32 mouse cellular contexts compared by ENCODE assay signal in genomic region chr19:3990804-3991203, GRCm38 (mm10). TPM values are rescaled to one million over a fixed set of nuclear protein-coding genes. Genes with fewer than 3 reads are reported as not detected.
DNase-seq lines count a peak whose midpoint lies in the region; ATAC-seq lines count a peak whose summit lies in the region.
"Had no signal": no experiment of that assay in that cellular context is flagged by ENCODE, and none has a peak within 500 bp of the region (broad histone marks: within the 10 kb centered on the region; RNA-seq: fewer than 3 reads in every experiment).

No protein-coding gene starts in this region.

- DNase-seq in embryo, embryonic 9.5 days (ENCODE audit: extremely low spot score) = peak; percentile 33
- no peak for DNase-seq in embryo, embryonic 10.5 days (ENCODE audit: low spot score)
- peak; percentile 59 for DNase-seq in gastrocnemius, postnatal 25 days
- DNase-seq in gastrocnemius, postnatal 14 days = no peak
- DNase-seq in hindbrain, embryonic 14.5 days (ENCODE audit: low spot score) = no peak
- DNase-seq in retina, postnatal 1 day = peak; percentile 27
- DNase-seq in retina, embryonic 14.5 days (ENCODE audit: low spot score) = no peak
- DNase-seq: adrenal gland, adult 8-10 months; cerebellum, adult 8-10 months; cerebellum, postnatal 25 days; gastrocnemius, postnatal 10 days; heart, postnatal 36 days; kidney, postnatal 10 days; layer of hippocampus, adult 9-11 months; liver; lung, adult 2 months; lung, postnatal 10 days; midbrain, embryonic 14.5 days; thymus, adult 2 months; thymus, postnatal 36 days had no signal

- peak overlapping the region; percentile 17; the same call in 1 of the 2 replicates for H3K27ac ChIP-seq in hindbrain, embryonic 12.5 days
- H3K27ac ChIP-seq in hindbrain, embryonic 14.5 days = no peak overlapping the region
- H3K27ac ChIP-seq: heart, embryonic 15.5 days; liver, embryonic 14.5 days; macrophage had no signal

- WGBS in hindbrain, embryonic 12.5 days = 36% methylated on average over 6 of the region's 6 CpGs
- 33% methylated on average over 6 of the region's 6 CpGs for WGBS in hindbrain, embryonic 14.5 days

- no peak for ATAC-seq in hindbrain, embryonic 12.5 days (ENCODE audit: low FRiP score)
- no peak for ATAC-seq in hindbrain, embryonic 14.5 days (ENCODE audit: low FRiP score)
- ATAC-seq: forebrain, embryonic 14.5 days; intestine, postnatal 0 days had no signal

- no peaks in the 10 kb centered on the region for H3K36me3 ChIP-seq in hindbrain, embryonic 12.5 days
- no peaks in the 10 kb centered on the region for H3K36me3 ChIP-seq in hindbrain, embryonic 14.5 days (replicated peaks; ENCODE audit: control insufficient read depth, insufficient read depth)
- H3K36me3 ChIP-seq: G1E; heart, embryonic 15.5 days had no signal

- H3K4me2 ChIP-seq in hindbrain, embryonic 12.5 days (replicated peaks) = no peak overlapping the region
- no peak overlapping the region for H3K4me2 ChIP-seq in hindbrain, embryonic 14.5 days (replicated peaks)
- H3K4me2 ChIP-seq: heart, embryonic 15.5 days had no signal

- intact Hi-C loops in gastrocnemius, postnatal 14 days (cut with DNase I; ENCODE audit: low total_unique reads) = no loop called here

- no peaks in the 10 kb centered on the region for H3K9me3 ChIP-seq in hindbrain, embryonic 12.5 days (replicated peaks)
- no peaks in the 10 kb centered on the region for H3K9me3 ChIP-seq in hindbrain, embryonic 14.5 days (ENCODE audit: control insufficient read depth, low read length)
- H3K9me3 ChIP-seq: G1E; heart, embryonic 15.5 days had no signal

- H3K27me3 ChIP-seq in hindbrain, embryonic 12.5 days = no peaks in the 10 kb centered on the region
- no peaks in the 10 kb centered on the region for H3K27me3 ChIP-seq in hindbrain, embryonic 14.5 days (ENCODE audit: control insufficient read depth, insufficient read depth, low read length)

- no peak overlapping the region for H3K4me3 ChIP-seq in hindbrain, embryonic 12.5 days
- no peak overlapping the region for H3K4me3 ChIP-seq in hindbrain, embryonic 14.5 days (replicated peaks; ENCODE audit: low read length)
- H3K4me3 ChIP-seq: heart, embryonic 15.5 days had no signal

- peaks cover 12% of the 10 kb centered on the region for H3K4me1 ChIP-seq in hindbrain, embryonic 12.5 days
- H3K4me1 ChIP-seq in hindbrain, embryonic 14.5 days (replicated peaks; ENCODE audit: control insufficient read depth, insufficient read depth, low read length) = 0 out of 2 replicates have a peak, but pooled peaks cover 3% of the 10 kb centered on the region

- H3K9ac ChIP-seq in hindbrain, embryonic 12.5 days = 0 out of 2 replicates have a peak overlapping the region, but pooled peaks have one; percentile 13
- H3K9ac ChIP-seq in hindbrain, embryonic 14.5 days = no peak overlapping the region
- H3K9ac ChIP-seq: heart, embryonic 15.5 days; liver, embryonic 14.5 days had no signal

RNA-seq across cellular contexts. Expression of gene Tbx10, which starts 1.7 kb away (rescaled TPM):
- total RNA-seq in gastrocnemius, postnatal 25 days (2021) = not detected
- total RNA-seq in gastrocnemius, postnatal 14 days (2021) = not detected
- 0.35 and 0.47 TPM in 2 replicates for polyA plus RNA-seq in hindbrain, embryonic 12.5 days (2016; fragmentation: Nextera tagmentation; extraction: Ambion mirVana)
- 0.46 TPM in 2 replicates for polyA plus RNA-seq in hindbrain, embryonic 14.5 days (2014; fragmentation: Nextera tagmentation; extraction: Ambion mirVana)
- total RNA-seq: adrenal gland, adult 8-10 months; G1E; gastrocnemius, postnatal 10 days; heart, adult 8-10 months; heart, postnatal 36 days; left cerebral cortex, postnatal 10 days; megakaryocyte-erythroid progenitor cell, adult 5-6 weeks; monocyte, adult 5-6 weeks had no signal
- polyA plus RNA-seq: forebrain, embryonic 14.5 days; frontal cortex, adult 2 months; G1E; heart, embryonic 15.5 days; macrophage; midbrain, embryonic 14.5 days had no signal

RNA-seq across cellular contexts. Expression of gene Acy3, which starts 4.4 kb away (rescaled TPM):
- 1 to 10 TPM; 1.7 to 2.7 TPM for total RNA-seq in gastrocnemius, postnatal 25 days (2021)
- 1 to 10 TPM; 3.6 to 4.2 TPM for total RNA-seq in gastrocnemius, postnatal 14 days (2021)
- 2.4 and 2.6 TPM in 2 replicates for polyA plus RNA-seq in hindbrain, embryonic 12.5 days (2016; fragmentation: Nextera tagmentation; extraction: Ambion mirVana)
- 2.1 and 3.6 TPM in 2 replicates for polyA plus RNA-seq in hindbrain, embryonic 14.5 days (2014; fragmentation: Nextera tagmentation; extraction: Ambion mirVana)
- total RNA-seq: monocyte, adult 5-6 weeks had no signal

RNA-seq across cellular contexts. Expression of gene Nudt8, which starts 9.6 kb away (rescaled TPM):
- 10 to 100 TPM; 21.5 to 23.1 TPM for total RNA-seq in gastrocnemius, postnatal 25 days (2021)
- total RNA-seq in gastrocnemius, postnatal 14 days (2021) = 10 to 100 TPM; 19.2 to 19.6 TPM
- polyA plus RNA-seq in hindbrain, embryonic 12.5 days (2016; fragmentation: Nextera tagmentation; extraction: Ambion mirVana) = 18.7 and 18.9 TPM in 2 replicates
- 23.5 TPM in 2 replicates for polyA plus RNA-seq in hindbrain, embryonic 14.5 days (2014; fragmentation: Nextera tagmentation; extraction: Ambion mirVana)

RNA-seq across cellular contexts. Expression of gene Gm49405, which starts 9.6 kb away (rescaled TPM):
- under 1 TPM; 0.31 to 0.35 TPM for total RNA-seq in gastrocnemius, postnatal 25 days (2021)
- total RNA-seq in gastrocnemius, postnatal 14 days (2021) = under 1 TPM; 0.18 to 0.31 TPM
- polyA plus RNA-seq in hindbrain, embryonic 12.5 days (2016; fragmentation: Nextera tagmentation; extraction: Ambion mirVana) = 3.2 and 4.2 TPM in 2 replicates
- 2.7 and 3.4 TPM in 2 replicates for polyA plus RNA-seq in hindbrain, embryonic 14.5 days (2014; fragmentation: Nextera tagmentation; extraction: Ambion mirVana)

RNA-seq across cellular contexts. Expression of gene Doc2g, which starts 12.3 kb away (rescaled TPM):
- under 1 TPM; 0.69 to 0.75 TPM for total RNA-seq in gastrocnemius, postnatal 25 days (2021)
- total RNA-seq in gastrocnemius, postnatal 14 days (2021) = under 1 TPM; 0.57 to 0.84 TPM
- polyA plus RNA-seq in hindbrain, embryonic 12.5 days (2016; fragmentation: Nextera tagmentation; extraction: Ambion mirVana) = 4.4 and 5.8 TPM in 2 replicates
- polyA plus RNA-seq in hindbrain, embryonic 14.5 days (2014; fragmentation: Nextera tagmentation; extraction: Ambion mirVana) = 4.1 and 5.0 TPM in 2 replicates
- total RNA-seq: monocyte, adult 5-6 weeks had no signal
- polyA plus RNA-seq: macrophage had no signal

Comparison
In these comparisons a context has a peak if more than half of its experiments do, and no peak if none do; other contexts are left out.
1. DNase-seq: peak in embryo, embryonic 9.5 days (single experiment), gastrocnemius, postnatal 25 days (single experiment) and retina, postnatal 1 day (single experiment); none in embryo, embryonic 10.5 days (single experiment), gastrocnemius, postnatal 14 days (single experiment), hindbrain, embryonic 14.5 days (single experiment) and retina, embryonic 14.5 days (single experiment).